Mouse (Mus musculus) macrophage (primary cell): ENCODE results near the gene Rap1gds1. TPM values are rescaled to one million over a fixed set of nuclear protein-coding genes. Genes with fewer than 3 reads are reported as not detected.

Source experiments
- H3K27ac ChIP-seq: fragments of 350-480 bp; formaldehyde crosslinking; 2 replicates; pipeline ENCODE4 v1.9.0; 2021
- H3K36me3 ChIP-seq: fragments of 350-480 bp; formaldehyde crosslinking; 2 replicates; pipeline ENCODE4 v1.9.0; 2021; ENCODE audit errors: inconsistent target
- H3K4me3 ChIP-seq: fragments of 350-480 bp; formaldehyde crosslinking; 2 replicates; pipeline ENCODE4 v1.9.0; 2021; ENCODE audit errors: inconsistent target
- H3K79me2 ChIP-seq: fragments of 350-480 bp; formaldehyde crosslinking; 2 replicates; pipeline ENCODE4 v1.9.0; 2021; ENCODE audit errors: inconsistent target
- WGBS: methylation state at CpG from one replicate; pipeline ENCODE4 v1.1.7; 2026; ENCODE audit warnings: inconsistent platforms; ENCODE audit not compliant: missing documents; 5-methylcytosine and 5-hydroxymethylcytosine counted together
- polyA plus RNA-seq: library from polyadenylated mRNA; stranded (reverse); fragments of 250-400 nt; gene quantifications from 3 replicates; pipeline ENCODE4 v1.2.4, GENCODE M21; 2018; ENCODE audit warnings: inconsistent platforms

The Rap1gds1 gene
- polyA plus RNA-seq, 1 experiment from 2014 or later, result 62.8 TPM

DNA sequence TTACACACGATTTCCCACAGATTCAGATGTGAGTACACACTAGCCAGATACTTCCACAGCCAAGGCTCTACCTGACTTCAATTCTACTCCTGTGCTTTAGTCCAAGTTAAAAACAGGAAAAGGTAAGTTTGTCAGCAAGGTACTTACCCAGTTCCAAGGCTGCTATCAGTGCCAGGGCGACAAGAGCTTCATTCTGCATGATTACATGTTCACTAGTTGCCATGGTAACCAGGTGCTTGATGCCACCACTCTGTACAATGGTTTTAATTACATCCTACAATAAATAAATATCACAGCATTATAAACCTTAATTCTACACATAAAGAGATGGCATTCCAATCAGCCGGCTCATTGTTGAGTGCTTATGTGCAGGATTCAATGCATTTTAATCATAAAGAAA is 129.5 kb downstream of the Rap1gds1 start:
- H3K79me2 ChIP-seq, result no peaks in the 10 kb centered on the region
- WGBS, result 97% methylated on average over 3 of the region's 3 CpGs
- no peak overlapping the region for H3K27ac ChIP-seq
- H3K36me3 ChIP-seq, result peaks cover 57% of the 10 kb centered on the region
- no peak overlapping the region for H3K4me3 ChIP-seq

DNA sequence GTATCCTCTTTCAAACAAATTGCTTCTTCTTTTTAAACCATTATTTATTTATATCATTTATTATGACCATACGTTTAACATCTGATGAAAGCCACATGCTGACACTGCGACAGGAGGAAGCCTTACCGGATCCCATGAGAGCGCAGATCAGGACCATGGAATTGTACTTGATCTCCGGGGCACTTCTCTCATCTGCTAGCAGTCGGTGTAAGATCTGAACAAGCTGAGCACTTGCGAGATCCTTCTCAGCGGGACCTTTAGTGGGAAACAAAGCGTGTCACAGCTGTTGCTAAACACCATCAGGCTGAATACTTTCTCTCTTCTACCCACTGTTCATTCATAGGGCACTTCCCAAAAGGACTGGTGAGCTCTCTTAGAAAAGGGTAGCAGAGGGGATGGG is 133.4 kb downstream of the Rap1gds1 start:
- peaks cover 84% of the 10 kb centered on the region for H3K36me3 ChIP-seq
- H3K79me2 ChIP-seq, result no peaks in the 10 kb centered on the region
- no peak overlapping the region for H3K4me3 ChIP-seq
- no peak overlapping the region for H3K27ac ChIP-seq
- 95% methylated on average over 9 of the region's 9 CpGs for WGBS

DNA sequence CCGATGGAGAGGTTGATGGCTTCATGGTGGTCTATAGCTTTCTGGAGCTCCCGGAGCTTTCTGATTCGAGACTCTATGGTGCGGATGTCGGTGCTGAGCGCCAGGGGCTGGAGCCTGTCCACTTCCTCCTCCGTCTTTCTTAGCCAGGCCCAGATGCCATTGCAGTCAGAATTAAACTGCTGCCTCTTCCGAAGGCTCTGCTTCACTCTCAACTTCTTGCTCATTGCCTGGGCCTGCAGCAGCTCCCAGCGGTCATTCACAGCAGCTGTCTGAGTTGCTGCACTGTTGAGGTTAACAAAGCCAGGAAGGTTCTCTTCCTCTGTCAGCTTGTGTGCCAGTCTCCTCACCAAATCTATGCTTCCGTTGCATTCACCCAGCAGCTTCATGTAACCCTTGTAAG is 137.8 kb downstream of the Rap1gds1 start:
- H3K4me3 ChIP-seq, result no peak overlapping the region
- WGBS, result 98% methylated on average over 10 of the region's 10 CpGs
- H3K27ac ChIP-seq, result no peak overlapping the region
- no peaks in the 10 kb centered on the region for H3K79me2 ChIP-seq
- H3K36me3 ChIP-seq, result peaks cover 57% of the 10 kb centered on the region

DNA sequence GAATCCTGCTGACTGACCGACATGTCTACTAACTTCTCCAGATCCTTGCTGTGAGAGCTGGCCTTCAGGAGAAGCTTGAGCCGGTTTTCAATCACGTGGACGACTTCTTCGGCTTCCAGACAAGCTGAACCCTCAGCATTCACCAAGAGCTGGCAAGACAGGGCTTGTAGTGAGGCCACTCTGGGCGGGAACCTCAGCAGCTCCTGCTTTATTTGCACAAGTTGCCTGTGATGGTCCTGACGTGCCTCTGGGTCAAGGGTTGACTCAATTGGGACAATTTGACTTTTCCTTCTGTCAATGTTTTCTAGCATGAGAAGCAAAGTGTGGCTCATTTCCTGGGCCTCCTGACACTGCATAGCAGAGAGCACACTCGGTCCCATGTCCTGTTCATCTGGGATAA is 138.2 kb downstream of the Rap1gds1 start:
- H3K27ac ChIP-seq, result no peak overlapping the region
- H3K79me2 ChIP-seq, result no peaks in the 10 kb centered on the region
- H3K4me3 ChIP-seq, result no peak overlapping the region
- H3K36me3 ChIP-seq, result peaks cover 52% of the 10 kb centered on the region
- 96% methylated on average over 8 of the region's 8 CpGs for WGBS

DNA sequence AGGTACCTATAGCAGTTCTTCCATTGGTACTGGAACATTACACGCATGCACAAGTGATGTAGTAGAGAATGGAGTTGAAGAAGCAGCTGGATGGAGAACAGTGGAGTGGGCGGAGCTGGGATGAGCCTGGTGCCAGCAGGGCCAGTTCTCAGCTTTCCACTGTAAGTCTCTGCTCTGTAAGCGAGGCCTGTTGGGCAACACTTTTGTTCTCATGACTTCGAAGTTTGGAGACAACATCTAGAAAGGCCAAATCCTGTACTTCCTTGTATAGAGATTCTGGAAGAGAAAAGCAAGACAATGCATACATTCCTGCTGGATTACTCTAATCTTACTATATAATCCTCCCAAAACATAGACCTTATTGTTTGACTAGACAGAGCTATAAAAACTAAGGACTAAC is 147.6 kb downstream of the Rap1gds1 start:
- Histone ChIP-seq H3K27ac (no peak overlapping the region), H3K36me3 (peaks cover 33% of the 10 kb centered on the region), H3K79me2 (no peaks in the 10 kb centered on the region), H3K4me3 (no peak overlapping the region)
- 85% methylated on average over 4 of the region's 4 CpGs for WGBS

DNA sequence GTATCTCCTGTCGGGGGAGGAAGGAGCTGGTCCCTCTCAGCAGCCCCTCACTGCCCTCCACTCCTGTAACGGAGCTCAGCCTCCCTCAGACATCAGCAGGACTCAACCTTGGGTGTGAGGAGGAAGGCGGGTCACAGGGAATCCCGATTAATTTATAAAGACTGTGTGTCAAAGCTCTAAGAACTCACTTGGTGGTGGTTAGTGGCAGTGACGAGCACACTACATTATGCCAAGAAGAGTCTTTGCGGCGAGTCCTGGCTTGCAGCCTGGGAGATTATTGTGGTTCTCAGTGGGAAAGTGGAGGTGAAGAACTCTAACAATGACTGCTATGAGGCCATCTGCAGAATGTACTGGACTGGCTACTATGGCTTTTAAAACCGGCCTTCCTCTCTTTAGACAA is 148.8 kb downstream of the Rap1gds1 start:
- Histone ChIP-seq H3K36me3 (peaks cover 33% of the 10 kb centered on the region), H3K4me3 (no peak overlapping the region), H3K27ac (no peak overlapping the region), H3K79me2 (no peaks in the 10 kb centered on the region)
- WGBS, result 96% methylated on average over 8 of the region's 8 CpGs

DNA sequence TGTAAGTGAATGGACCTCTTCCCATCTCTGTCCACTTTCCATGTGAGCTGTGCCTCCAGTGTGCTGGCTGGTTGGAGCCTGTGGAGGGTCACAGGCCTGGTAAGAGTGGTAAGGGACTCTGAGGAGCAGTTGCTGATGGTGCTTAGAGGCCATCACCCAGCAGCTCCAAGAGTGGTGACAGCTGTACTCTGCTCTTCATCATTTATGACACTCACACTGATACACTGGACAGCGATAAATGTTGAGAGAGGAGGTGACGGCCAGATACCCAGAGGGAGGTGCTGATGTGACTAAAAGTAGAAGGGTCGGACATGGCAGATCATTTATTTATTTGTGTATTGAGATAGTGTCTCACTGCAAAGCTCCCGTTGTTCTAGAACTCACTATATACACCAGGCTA is 156.8 kb downstream of the Rap1gds1 start:
- H3K4me3 ChIP-seq, result no peak overlapping the region
- H3K36me3 ChIP-seq, result no peaks in the 10 kb centered on the region
- no peaks in the 10 kb centered on the region for H3K79me2 ChIP-seq
- H3K27ac ChIP-seq, result no peak overlapping the region
- WGBS, result 89% methylated on average over 4 of the region's 4 CpGs

DNA sequence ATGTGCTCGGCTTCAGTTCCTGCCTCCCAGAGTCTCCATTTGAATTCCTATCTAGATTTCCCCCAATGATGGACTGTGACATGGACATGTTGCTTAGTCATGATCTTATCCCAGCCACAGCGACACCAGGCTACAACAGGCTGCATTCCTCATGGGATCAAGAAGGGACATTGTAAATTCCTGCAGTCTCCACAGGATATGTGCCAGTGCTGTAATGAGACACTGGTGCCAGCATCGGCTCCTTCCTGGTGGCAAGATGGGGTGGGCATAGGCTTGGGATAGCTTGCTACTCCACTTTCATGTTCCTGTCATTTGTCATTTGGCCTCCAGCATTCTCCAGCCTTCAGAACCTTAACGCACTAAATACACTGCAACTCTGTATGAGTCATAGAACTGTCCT is 158.0 kb downstream of the Rap1gds1 start:
- 93% methylated on average over 4 of the region's 4 CpGs for WGBS
- Histone ChIP-seq H3K36me3 (no peaks in the 10 kb centered on the region), H3K27ac (no peak overlapping the region), H3K79me2 (no peaks in the 10 kb centered on the region), H3K4me3 (no peak overlapping the region)

DNA sequence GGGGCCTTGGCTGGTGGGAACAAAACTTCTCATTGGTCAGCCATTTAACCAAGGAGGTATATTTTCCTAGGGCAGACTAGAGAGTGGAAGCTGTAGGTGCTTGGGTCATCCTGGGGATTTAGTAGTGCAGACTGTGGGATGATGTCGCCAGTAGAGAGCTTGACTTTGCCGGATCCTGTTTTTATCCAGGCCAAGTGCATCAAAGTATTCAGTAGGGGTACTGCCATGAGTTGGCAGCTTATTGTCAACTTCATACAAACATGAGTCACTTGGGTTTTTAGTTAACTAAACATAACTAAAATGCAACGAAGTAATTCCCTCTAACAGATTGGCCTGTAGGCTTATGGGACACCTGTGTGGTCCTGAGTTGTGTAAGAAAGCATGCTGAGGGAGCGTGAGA is 158.4 kb downstream of the Rap1gds1 start:
- Histone ChIP-seq H3K36me3 (no peaks in the 10 kb centered on the region), H3K27ac (no peak overlapping the region), H3K79me2 (no peaks in the 10 kb centered on the region), H3K4me3 (no peak overlapping the region)
- WGBS, result 100% methylated on average over 4 of the region's 4 CpGs

DNA sequence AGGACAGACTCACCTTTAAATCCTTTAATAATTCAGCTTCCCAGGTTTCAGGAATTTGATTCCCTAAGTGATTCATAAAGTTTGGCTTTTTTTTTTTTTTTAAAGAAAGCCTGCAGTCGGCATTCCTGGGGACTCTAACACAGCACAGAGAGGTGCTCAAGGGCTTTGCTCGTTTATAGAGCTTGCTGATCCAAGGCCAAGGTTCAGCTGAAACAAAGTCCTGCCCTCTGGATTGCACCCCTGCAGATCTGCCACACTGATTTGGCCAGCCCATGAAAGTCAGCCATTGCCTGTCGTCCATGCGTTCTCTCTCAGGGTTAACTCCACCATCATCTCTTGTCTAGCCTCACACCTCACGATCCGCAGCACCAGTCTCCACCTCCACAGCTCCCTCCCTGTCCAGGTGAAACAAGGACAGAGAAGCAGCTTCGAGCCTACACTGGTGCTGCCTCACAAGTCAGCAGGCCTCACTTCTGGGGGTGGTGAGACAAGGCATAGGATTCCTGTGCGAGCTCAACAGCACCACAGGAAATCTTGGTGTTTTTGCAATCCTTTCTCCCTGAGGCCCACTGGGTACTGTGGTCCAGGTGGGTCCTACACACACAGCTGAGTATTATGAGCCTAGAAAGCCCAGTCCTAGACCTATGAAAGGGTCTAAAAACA is 160.2 kb downstream of the Rap1gds1 start:
- 84% methylated on average over 8 of the region's 8 CpGs for WGBS
- H3K36me3 ChIP-seq, result no peaks in the 10 kb centered on the region

DNA sequence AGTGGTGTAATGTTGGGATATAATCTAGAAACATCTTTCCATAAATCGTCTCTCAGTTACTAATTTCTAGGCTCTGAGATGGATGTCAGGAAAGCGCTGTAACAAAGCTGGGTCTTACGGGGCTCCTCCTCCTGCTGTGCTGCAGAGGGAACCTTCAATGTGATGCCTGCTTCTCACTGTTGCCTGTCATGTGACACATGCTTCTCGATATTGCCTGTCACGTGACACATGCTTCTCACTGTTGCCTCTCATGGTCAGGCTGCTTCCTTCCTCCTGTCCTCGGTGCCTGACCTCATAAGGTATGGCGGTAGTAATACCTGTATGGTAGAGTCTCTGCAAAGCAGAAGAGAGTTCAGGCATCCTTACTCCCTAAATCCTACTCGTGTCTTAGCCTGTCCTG is 162.5 kb downstream of the Rap1gds1 start:
- WGBS, result 80% methylated on average over 8 of the region's 8 CpGs
- H3K4me3 ChIP-seq, result no peak overlapping the region
- no peak overlapping the region for H3K27ac ChIP-seq

More for the DNA sequence above, 160.2 kb downstream of the Rap1gds1 start:
- H3K27ac ChIP-seq, result no peak overlapping the region
- no peak overlapping the region for H3K4me3 ChIP-seq
- H3K79me2 ChIP-seq, result no peaks in the 10 kb centered on the region

DNA sequence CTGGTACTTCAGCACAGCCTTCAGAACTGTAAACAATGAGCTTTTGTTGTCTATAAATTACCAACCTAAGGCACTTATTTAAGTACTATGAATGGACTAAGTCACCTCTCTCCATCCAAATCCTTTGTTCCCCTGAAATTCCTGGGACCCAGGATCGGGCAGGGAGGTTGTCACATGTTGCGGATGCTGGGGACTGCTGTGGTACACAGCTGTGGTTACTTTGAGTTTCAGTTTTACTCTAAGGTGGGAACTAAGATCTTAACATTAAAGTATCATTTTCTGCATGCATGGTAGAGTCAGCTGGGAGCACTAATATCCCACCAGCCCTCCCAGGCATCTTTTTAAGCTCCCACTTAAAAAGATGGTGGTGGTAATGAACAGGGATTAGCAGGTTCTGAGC is 165.7 kb downstream of the Rap1gds1 start:
- Histone ChIP-seq H3K4me3 (no peak overlapping the region), H3K79me2 (no peaks in the 10 kb centered on the region), H3K36me3 (no peaks in the 10 kb centered on the region), H3K27ac (no peak overlapping the region)
- 29% methylated on average over 1 of the region's 2 CpGs for WGBS

More for the DNA sequence above, 162.5 kb downstream of the Rap1gds1 start:
- Histone ChIP-seq H3K36me3 (no peaks in the 10 kb centered on the region), H3K79me2 (no peaks in the 10 kb centered on the region)

DNA sequence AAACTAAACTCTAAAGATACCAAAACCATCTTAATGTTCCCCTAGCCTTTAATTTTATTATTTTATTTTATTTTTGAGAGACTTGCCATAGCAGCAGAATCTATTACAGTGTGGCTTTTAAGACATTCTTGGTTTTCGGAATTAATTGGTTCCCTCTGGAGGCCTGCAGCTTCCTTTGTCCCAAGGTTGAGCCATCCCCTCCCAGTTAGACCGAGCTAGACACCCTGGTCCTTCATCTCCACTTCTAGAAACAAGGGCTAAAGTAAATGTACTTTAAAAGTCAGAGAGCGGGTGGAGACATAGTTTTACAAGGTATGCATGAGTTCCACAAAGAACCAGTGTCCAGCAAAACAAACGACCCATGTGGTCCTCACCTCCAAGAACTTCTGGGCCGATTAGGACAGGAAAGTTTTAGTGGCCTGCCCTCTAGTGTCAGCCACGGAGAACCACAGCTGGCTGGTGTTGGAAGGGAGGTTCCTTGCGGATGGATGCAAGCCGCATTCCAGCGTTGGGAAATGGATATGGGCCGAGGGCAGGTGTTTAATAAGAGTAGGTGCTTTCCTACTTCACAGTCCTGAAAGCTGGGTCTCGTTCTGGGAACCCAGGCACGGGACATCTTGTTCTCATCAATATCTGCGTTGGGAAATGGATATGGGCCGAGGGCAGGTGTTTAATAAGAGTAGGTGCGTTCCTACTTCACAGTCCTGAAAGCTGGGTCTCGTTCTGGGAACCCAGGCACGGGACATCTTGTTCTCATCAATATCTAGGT is 168.7 kb downstream of the Rap1gds1 start:
- H3K27ac ChIP-seq, result no peak overlapping the region
- H3K79me2 ChIP-seq, result no peaks in the 10 kb centered on the region
- WGBS, result 40% methylated on average over 17 of the region's 17 CpGs
- no peak overlapping the region for H3K4me3 ChIP-seq
- no peaks in the 10 kb centered on the region for H3K36me3 ChIP-seq

DNA sequence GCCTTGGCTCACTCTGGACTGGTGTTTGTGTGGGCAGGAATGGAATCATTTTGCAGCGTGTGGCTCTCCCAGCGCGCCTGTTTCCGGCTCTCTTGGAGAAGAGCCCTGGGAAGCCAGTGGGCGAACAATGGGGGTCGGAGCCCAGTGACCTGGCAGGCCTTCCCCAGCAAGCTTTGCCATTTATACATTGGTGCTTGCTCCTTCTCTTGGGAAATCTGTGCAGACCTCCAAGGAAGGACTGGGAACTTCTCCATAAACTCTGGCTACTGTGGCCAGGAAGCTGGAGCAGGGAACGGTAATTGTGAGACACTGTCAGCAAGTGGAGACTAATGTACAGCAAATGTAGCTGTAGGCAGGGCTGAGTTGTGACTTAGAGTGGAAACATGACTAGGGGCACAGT is 169.3 kb downstream of the Rap1gds1 start:
- no peak overlapping the region for H3K27ac ChIP-seq
- no peaks in the 10 kb centered on the region for H3K79me2 ChIP-seq
- WGBS, result 95% methylated on average over 7 of the region's 7 CpGs
- H3K36me3 ChIP-seq, result no peaks in the 10 kb centered on the region
- no peak overlapping the region for H3K4me3 ChIP-seq

DNA sequence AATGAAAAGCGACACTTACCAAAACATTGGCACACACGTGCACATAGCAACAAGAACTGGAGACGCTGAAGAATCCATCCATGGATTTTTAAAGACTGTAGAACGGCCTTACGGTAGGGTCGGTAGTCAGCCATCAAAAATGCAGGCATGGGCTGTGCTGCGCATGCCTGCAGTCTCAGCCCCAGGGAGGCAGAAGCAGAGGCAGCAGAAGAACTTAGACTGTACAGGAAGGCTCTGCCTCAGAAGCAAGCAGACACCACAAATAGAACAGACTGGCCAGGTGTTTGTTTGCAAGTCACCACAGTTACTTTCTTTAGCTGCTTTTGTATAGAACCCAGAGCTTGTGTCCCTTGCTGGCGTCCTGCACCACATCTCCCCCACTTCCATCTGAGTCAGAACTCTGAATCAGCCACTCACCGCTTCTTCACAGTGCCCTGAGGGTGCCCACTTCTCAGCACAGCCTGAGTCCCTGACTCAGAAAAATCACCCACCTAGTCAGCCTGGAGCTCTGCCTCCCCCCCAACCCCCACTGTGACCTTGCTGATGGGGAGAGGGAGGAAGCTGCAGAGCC is 174.3 kb downstream of the Rap1gds1 start:
- Histone ChIP-seq H3K79me2 (no peaks in the 10 kb centered on the region), H3K36me3 (no peaks in the 10 kb centered on the region), H3K27ac (no peak overlapping the region), H3K4me3 (no peak overlapping the region)
- WGBS, result 96% methylated on average over 9 of the region's 9 CpGs
